Mouse (Mus musculus) C2C12 (cell line): ENCODE measurements around the gene Adap1.

Source experiments
- CTCF ChIP-seq: IDR thresholded peaks from one replicate; pipeline ENCODE4 v1.5.1; 2011; ENCODE audit not compliant: control insufficient read depth, insufficient read depth, insufficient read length
- MAX ChIP-seq: IDR thresholded peaks from one replicate; pipeline ENCODE4 v1.6.1; 2011; ENCODE audit warnings: mild to moderate bottlenecking, control low read depth
- MYOD1 ChIP-seq: IDR thresholded peaks from one replicate; pipeline ENCODE4 v1.6.1; 2011; ENCODE audit warnings: low read depth; ENCODE audit not compliant: control insufficient read depth, insufficient read length

- TF ChIP-seq MAX (no peak), CTCF (no peak), MYOD1 (no peak)
Observed at GRCm38 (mm10) chr5:139302101-139302500, 23.3 kb downstream of the Adap1 start.
